Mouse (Mus musculus) kidney, postnatal 25 days (tissue): ENCODE measurements at regions not wholly inside any gene's neighbourhood (a gene's known extent, or its start where the extent isn't known, plus 50 kb on each side); places are given as distances from the start of the nearest gene placed in this dataset.

Source experiments
- DNase-seq, 2 experiments: peaks; one replicate each; pipeline ENCODE4 v3.0.0; 2021; ENCODE audit warnings: mixed read lengths in 2 of 2

- no peak for DNase-seq
These were observed 383.3 kb downstream of the Amd2 start for GRCm38 (mm10) chr10:35328319-35328862.

GRCm38 (mm10) chr10:35298775-35299174 is 412.9 kb downstream of the Amd2 start:
- DNase-seq: no peak

GRCm38 (mm10) chr10:35265066-35265465 is 446.6 kb downstream of the Amd2 start:
- DNase-seq: no peak

DNA sequence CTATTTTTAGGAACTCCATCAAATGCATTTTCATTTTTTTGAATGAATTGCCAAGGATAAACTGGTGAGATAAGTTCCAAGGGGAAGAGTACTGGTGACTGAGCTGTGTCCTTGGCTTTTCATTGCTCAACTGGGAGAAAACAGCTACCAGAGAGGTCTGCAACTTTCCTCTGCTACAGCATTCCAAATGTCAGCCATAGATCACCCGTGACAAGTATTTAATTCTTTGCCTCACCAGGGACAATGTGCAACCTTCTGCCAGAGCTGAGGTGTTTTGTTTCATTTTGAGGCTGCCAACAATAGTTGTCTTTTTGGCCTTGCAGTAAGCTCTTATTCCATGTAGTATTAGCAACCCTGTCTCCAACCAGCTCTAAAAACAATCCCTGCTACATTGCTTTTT is 475.3 kb downstream of the Amd2 start:
- no peak for DNase-seq

- DNase-seq: peak in 1 of 2 experiments; percentile 61
These were observed 476.4 kb downstream of the Amd2 start for GRCm38 (mm10) chr10:35235260-35235659.

DNA sequence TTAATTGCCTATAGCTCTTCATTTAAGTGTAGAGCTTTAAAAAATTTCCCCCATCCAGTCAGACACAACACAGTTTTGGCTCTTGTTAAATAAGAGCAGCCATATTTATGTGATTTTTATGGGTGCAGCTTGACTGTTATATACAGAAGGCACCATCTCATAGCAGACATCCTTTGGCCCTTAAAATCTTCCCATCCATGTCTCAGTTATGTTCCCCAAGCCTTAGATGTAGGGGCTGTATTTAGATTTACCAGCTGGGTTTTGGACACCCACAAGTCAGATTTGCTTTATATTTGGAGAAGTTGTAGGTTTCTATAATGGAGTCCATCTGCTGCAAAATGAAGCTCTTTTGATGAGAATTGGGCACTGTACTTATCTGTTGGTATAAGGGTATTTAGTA is 482.2 kb downstream of the Amd2 start:
- DNase-seq: no peak
